Mouse (Mus musculus) forebrain, embryonic 13.5 days (tissue): ENCODE measurements at regions not wholly inside any gene's neighbourhood (a gene's known extent, or its start where the extent isn't known, plus 50 kb on each side); places are given as distances from the start of the nearest gene placed in this dataset.
A peak's percentile ranks its signal among the peaks of the same experiment; 100 is the strongest.

Source experiments
- ATAC-seq: fragments of 200-750 bp; cut with Nextera tagmentation; 2 replicates; pipeline ENCODE4 v1.8.0; 2017
- H3K27ac ChIP-seq: fragments of 300-500 bp; sonication (generic); 2 replicates; pipeline ENCODE4 v1.5.1; 2015; ENCODE audit warnings: inconsistent platforms, mild to moderate bottlenecking, moderate library complexity
- H3K27me3 ChIP-seq: fragments of 300-500 bp; sonication (generic); 2 replicates; pipeline ENCODE4 v1.6.1; 2015; ENCODE audit warnings: mild to moderate bottlenecking, inconsistent platforms
- H3K36me3 ChIP-seq: fragments of 300-500 bp; sonication (generic); 2 replicates; pipeline ENCODE4 v1.6.1; 2015; ENCODE audit warnings: mild to moderate bottlenecking, inconsistent platforms; ENCODE audit not compliant: poor library complexity, severe bottlenecking
- H3K4me1 ChIP-seq: fragments of 300-500 bp; sonication (generic); 2 replicates; pipeline ENCODE4 v1.6.1; 2015; ENCODE audit warnings: inconsistent platforms
- H3K4me2 ChIP-seq: fragments of 300-500 bp; sonication (generic); 2 replicates; pipeline ENCODE4 v1.6.1; 2015; ENCODE audit warnings: inconsistent platforms, mild to moderate bottlenecking, moderate library complexity
- H3K4me3 ChIP-seq: fragments of 300-500 bp; sonication (generic); 2 replicates; pipeline ENCODE4 v1.5.1; 2015; ENCODE audit warnings: mild to moderate bottlenecking, inconsistent platforms
- H3K9ac ChIP-seq: fragments of 300-500 bp; sonication (generic); 2 replicates; pipeline ENCODE4 v1.6.1; 2015; ENCODE audit warnings: mild to moderate bottlenecking, inconsistent platforms
- H3K9me3 ChIP-seq: fragments of 300-500 bp; sonication (generic); replicated peaks from 2 replicates; pipeline ENCODE4 v1.6.1; 2016; ENCODE audit warnings: inconsistent platforms
- WGBS: fragments of 180-500 bp; shearing (Covaris S2); methylation state at CpG from one replicate; pipeline ENCODE4 v1.1.7; 2015; 5-methylcytosine and 5-hydroxymethylcytosine counted together

- no peaks in the 10 kb centered on the region for H3K27me3 ChIP-seq
- H3K36me3 ChIP-seq: no peaks in the 10 kb centered on the region
- WGBS: 60% methylated on average over 5 of the region's 5 CpGs
- no peak overlapping the region for H3K27ac ChIP-seq
- no peak for ATAC-seq
- H3K4me1 ChIP-seq: no peaks in the 10 kb centered on the region
- no peaks in the 10 kb centered on the region for H3K9me3 ChIP-seq
- H3K4me2 ChIP-seq: no peak overlapping the region
- no peak overlapping the region for H3K4me3 ChIP-seq
- H3K9ac ChIP-seq: no peak overlapping the region
Measured at GRCm38 (mm10) chr5:54212038-54212589, 213.8 kb downstream of the Stim2 start.

GRCm38 (mm10) chr5:54225031-54225430 lies 226.7 kb downstream of the Stim2 start:
- no peak overlapping the region for H3K27ac ChIP-seq
- H3K4me1 ChIP-seq: no peaks in the 10 kb centered on the region
- ATAC-seq: no peak
- no peaks in the 10 kb centered on the region for H3K36me3 ChIP-seq
- no peak overlapping the region for H3K4me3 ChIP-seq
- no peaks in the 10 kb centered on the region for H3K9me3 ChIP-seq
- H3K4me2 ChIP-seq: no peak overlapping the region
- no peak overlapping the region for H3K9ac ChIP-seq
- H3K27me3 ChIP-seq: no peaks in the 10 kb centered on the region

GRCm38 (mm10) chr5:54234580-54234979 lies 236.3 kb downstream of the Stim2 start:
- Histone ChIP-seq H3K27me3 (no peaks in the 10 kb centered on the region), H3K4me3 (no peak overlapping the region), H3K4me1 (no peaks in the 10 kb centered on the region), H3K27ac (no peak overlapping the region), H3K36me3 (no peaks in the 10 kb centered on the region), H3K9me3 (no peaks in the 10 kb centered on the region), H3K9ac (no peak overlapping the region), H3K4me2 (no peak overlapping the region)
- 83% methylated on average over 1 of the region's 1 CpGs for WGBS
- ATAC-seq: no peak

GRCm38 (mm10) chr5:54235226-54235625 lies 236.9 kb downstream of the Stim2 start:
- ATAC-seq: 0 out of 2 replicates have a peak, but pooled peaks have one; percentile 50
- Histone ChIP-seq H3K4me3 (no peak overlapping the region), H3K9ac (no peak overlapping the region), H3K27ac (no peak overlapping the region), H3K27me3 (no peaks in the 10 kb centered on the region), H3K4me2 (no peak overlapping the region), H3K4me1 (no peaks in the 10 kb centered on the region), H3K36me3 (no peaks in the 10 kb centered on the region), H3K9me3 (no peaks in the 10 kb centered on the region)
- 49% methylated on average over 6 of the region's 6 CpGs for WGBS

- Histone ChIP-seq H3K27me3 (no peaks in the 10 kb centered on the region), H3K4me3 (no peak overlapping the region), H3K9ac (no peak overlapping the region), H3K36me3 (no peaks in the 10 kb centered on the region), H3K4me2 (no peak overlapping the region), H3K9me3 (no peaks in the 10 kb centered on the region), H3K4me1 (no peaks in the 10 kb centered on the region), H3K27ac (no peak overlapping the region)
- WGBS: 86% methylated on average over 2 of the region's 2 CpGs
- no peak for ATAC-seq
Measured at GRCm38 (mm10) chr5:54237226-54237625, 238.9 kb downstream of the Stim2 start.

GRCm38 (mm10) chr5:54238646-54239167 lies 240.4 kb downstream of the Stim2 start:
- Histone ChIP-seq H3K27ac (no peak overlapping the region), H3K4me3 (no peak overlapping the region), H3K4me2 (no peak overlapping the region), H3K9me3 (no peaks in the 10 kb centered on the region), H3K9ac (no peak overlapping the region), H3K36me3 (no peaks in the 10 kb centered on the region), H3K27me3 (no peaks in the 10 kb centered on the region), H3K4me1 (no peaks in the 10 kb centered on the region)
- 56% methylated on average over 3 of the region's 3 CpGs for WGBS
- ATAC-seq: peak; percentile 70; the same call in 1 of the 2 replicates

GRCm38 (mm10) chr5:54239586-54239985 lies 241.3 kb downstream of the Stim2 start:
- Histone ChIP-seq H3K27ac (no peak overlapping the region), H3K4me1 (no peaks in the 10 kb centered on the region), H3K36me3 (no peaks in the 10 kb centered on the region), H3K4me3 (no peak overlapping the region), H3K9ac (no peak overlapping the region), H3K9me3 (no peaks in the 10 kb centered on the region), H3K4me2 (no peak overlapping the region), H3K27me3 (no peaks in the 10 kb centered on the region)
- ATAC-seq: no peak
- 92% methylated on average over 3 of the region's 3 CpGs for WGBS

- Histone ChIP-seq H3K27ac (no peak overlapping the region), H3K4me3 (no peak overlapping the region), H3K4me1 (no peaks in the 10 kb centered on the region), H3K36me3 (no peaks in the 10 kb centered on the region), H3K9ac (no peak overlapping the region), H3K4me2 (no peak overlapping the region), H3K27me3 (no peaks in the 10 kb centered on the region), H3K9me3 (no peaks in the 10 kb centered on the region)
- 35% methylated on average over 20 of the region's 20 CpGs for WGBS
- no peak for ATAC-seq
Measured at GRCm38 (mm10) chr5:54241169-54241917, 243.0 kb downstream of the Stim2 start.

- no peak for ATAC-seq
- no peaks in the 10 kb centered on the region for H3K9me3 ChIP-seq
- 89% methylated on average over 4 of the region's 4 CpGs for WGBS
- no peaks in the 10 kb centered on the region for H3K4me1 ChIP-seq
- H3K27ac ChIP-seq: no peak overlapping the region
- H3K4me2 ChIP-seq: no peak overlapping the region
- no peaks in the 10 kb centered on the region for H3K27me3 ChIP-seq
- H3K4me3 ChIP-seq: no peak overlapping the region
- H3K36me3 ChIP-seq: no peaks in the 10 kb centered on the region
- H3K9ac ChIP-seq: no peak overlapping the region
Measured at GRCm38 (mm10) chr5:54242126-54242525, 243.8 kb downstream of the Stim2 start.

- H3K36me3 ChIP-seq: no peaks in the 10 kb centered on the region
- no peaks in the 10 kb centered on the region for H3K4me1 ChIP-seq
- no peaks in the 10 kb centered on the region for H3K27me3 ChIP-seq
- H3K9me3 ChIP-seq: no peaks in the 10 kb centered on the region
- no peak for ATAC-seq
- no peak overlapping the region for H3K4me2 ChIP-seq
- H3K4me3 ChIP-seq: no peak overlapping the region
- H3K27ac ChIP-seq: no peak overlapping the region
- 86% methylated on average over 2 of the region's 2 CpGs for WGBS
- H3K9ac ChIP-seq: no peak overlapping the region
Measured at GRCm38 (mm10) chr5:54252038-54252437, 253.7 kb downstream of the Stim2 start.

GRCm38 (mm10) chr5:54254005-54254404 lies 255.7 kb downstream of the Stim2 start:
- no peak for ATAC-seq
- WGBS: 57% methylated on average over 7 of the region's 7 CpGs

GRCm38 (mm10) chr5:54258087-54258733 lies 259.9 kb downstream of the Stim2 start:
- Histone ChIP-seq H3K4me2 (no peak overlapping the region), H3K4me1 (no peaks in the 10 kb centered on the region), H3K27me3 (no peaks in the 10 kb centered on the region), H3K9ac (no peak overlapping the region), H3K4me3 (no peak overlapping the region), H3K9me3 (no peaks in the 10 kb centered on the region), H3K36me3 (no peaks in the 10 kb centered on the region), H3K27ac (no peak overlapping the region)
- peak; percentile 84 for ATAC-seq
- 13% methylated on average over 1 of the region's 1 CpGs for WGBS

More at GRCm38 (mm10) chr5:54254005-54254404, 255.7 kb downstream of the Stim2 start:
- Histone ChIP-seq H3K4me3 (no peak overlapping the region), H3K27me3 (no peaks in the 10 kb centered on the region), H3K27ac (no peak overlapping the region), H3K9ac (no peak overlapping the region), H3K4me2 (no peak overlapping the region), H3K9me3 (no peaks in the 10 kb centered on the region), H3K4me1 (no peaks in the 10 kb centered on the region), H3K36me3 (no peaks in the 10 kb centered on the region)
